Mouse (Mus musculus) ES-Bruce4 (cell line): ENCODE data around the gene Cnksr1.

Experiments
- CTCF ChIP-seq: IDR thresholded peaks from one replicate; pipeline ENCODE4 v1.8.1; 2011; ENCODE audit warnings: low read depth, low read length
- EP300 ChIP-seq: IDR thresholded peaks from 2 replicates; pipeline ENCODE4 v1.6.1; 2011; ENCODE audit warnings: low read depth, low read length; ENCODE audit not compliant: insufficient read depth

DNA sequence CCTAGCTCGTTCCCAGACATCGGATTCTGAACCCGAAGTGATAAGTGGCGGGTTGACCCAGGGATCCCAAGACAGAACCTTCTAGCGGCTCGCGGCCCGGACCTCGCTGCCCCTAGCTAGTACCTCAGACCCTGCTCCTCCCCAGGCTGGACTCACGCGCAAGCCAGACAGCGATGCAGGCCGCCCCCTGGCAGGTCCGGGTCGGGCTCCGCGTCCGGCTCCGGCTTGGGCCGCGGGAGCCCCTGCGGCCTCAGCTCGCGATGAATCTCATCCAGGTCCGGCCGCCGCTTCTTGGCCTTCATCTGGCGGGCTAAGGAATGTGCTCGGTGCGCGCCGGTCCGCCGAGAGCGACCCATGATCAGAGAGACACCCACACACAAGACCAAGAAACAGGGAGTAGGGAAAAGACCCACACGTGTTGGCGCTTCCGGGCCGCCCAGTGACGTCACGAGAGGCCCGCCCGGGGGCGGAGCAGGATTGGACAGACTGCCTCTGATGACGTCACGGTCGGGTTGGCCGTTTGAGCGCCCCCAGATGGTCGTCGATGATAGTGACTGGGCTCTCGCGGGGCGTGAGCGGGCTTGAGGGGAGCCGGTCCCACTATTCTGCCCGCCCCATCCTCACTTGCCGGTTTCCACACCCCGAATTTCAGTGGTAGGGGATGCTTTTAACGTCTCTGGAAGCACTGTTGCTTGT lies 7.1 kb upstream of the Cnksr1 start, which contains the start of gene Zfp593:
- TF ChIP-seq CTCF: peak; percentile 78
- no peak for TF ChIP-seq EP300
